Mouse (Mus musculus): ENCODE results near the gene Ppie.
"Not testable (repeated sequence)": the region's sequence is repeated elsewhere in the genome, so short reads cannot be mapped to it uniquely, and the experiment has no call there.

Gene Ppie

DNA sequence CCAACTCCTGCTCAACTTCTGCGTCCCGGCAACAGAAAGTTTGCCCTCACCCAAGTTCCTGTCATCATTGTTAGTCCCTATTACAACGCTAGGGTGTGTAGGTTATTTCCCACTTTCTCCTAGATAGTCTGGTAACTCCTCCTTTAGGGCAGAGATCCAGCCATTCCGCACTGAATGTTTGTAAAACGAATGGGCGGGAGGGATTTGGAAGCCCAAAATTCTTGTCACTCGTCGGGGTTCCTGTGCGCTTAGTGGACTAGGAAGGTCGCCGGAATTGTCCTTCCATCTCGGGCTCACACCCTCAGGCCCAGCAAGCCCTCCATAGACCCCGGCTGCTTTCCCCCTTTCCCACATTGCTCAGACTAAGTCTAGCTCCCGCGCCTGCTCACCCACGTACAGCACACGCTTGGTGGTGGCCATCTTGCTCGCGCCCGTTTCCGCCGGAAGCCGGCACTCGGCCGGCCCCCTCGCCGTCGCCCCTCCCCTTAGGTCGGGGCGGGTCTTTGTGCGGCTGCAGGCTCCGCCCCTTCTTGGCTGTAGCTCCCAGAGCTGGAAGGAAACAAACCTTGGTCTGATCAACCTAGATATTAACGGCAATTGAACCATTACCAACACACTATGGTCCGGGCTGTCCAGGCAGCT lies at the start of gene Ppie:
Ppie (minus strand) TSS at position 439 of the 642 bp plus-strand sequence.
- in situ Hi-C loops (cut with MboI, MseI), result loop anchor here (5.0 kb wide), 1 partner anchor 758 kb away; no protein-coding TSS in a partner anchor

DNA sequence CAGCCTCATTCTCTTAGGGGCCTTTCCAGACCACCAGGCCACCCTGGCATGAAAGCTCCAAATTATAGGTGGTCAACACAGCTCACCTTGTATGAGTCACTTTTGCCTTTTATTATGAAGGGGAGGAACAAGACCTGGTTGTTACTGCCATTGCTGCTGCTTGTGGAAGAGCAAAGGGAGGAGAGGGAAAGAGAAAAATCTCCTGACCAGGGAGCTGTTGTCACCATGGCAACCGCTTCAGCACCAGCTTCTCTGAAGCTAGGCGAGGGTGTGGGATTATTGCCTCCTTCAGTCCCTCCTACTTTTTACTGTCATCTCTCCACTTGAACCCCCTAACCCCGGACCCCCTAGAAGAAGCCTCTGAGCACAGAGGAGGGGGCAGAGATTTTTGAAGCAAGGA lies 45.1 kb upstream of the Ppie start:
- in situ Hi-C loops (cut with MboI, MseI), result no loop called here

DNA sequence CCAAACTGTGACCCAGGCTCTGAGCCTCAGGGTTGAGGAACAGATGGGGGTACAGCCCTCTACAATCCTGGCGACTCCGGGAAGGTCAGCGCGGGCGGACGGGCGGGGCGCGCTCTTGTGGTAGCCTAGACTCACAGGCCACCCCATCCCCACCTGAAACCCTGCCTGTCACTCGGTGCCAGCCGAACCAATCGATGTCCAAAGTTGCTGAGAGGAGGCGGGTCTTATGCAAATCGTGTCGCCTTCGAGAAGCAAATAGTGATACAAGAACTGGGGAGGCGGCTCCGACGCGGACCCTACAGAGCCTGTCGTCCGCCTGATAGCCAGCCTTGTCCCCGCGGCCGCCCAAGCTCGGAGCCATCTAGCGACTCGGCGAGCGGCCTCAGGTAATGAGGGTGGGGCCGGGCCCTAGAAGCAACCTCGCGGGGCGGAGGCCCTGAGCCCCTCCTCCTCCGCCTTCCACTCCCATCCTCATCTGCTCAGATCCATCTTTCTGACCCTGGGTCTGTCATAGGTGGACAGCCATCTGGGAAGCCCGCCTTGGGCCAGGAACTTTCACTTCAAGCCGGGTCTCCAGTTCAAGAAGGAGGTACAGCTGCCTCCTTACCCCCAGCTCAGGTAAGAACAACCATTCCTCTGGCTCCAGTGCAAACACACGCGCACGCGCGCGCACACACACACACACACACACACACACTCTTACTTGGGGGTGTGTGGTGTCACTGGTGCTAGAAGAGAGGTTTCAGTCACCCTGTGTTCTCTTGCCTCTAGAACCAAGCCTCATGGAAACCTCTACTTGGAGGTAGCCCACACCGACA lies 43.7 kb upstream of the Ppie start:
- in situ Hi-C loops (cut with MboI, MseI), result no loop called here

DNA sequence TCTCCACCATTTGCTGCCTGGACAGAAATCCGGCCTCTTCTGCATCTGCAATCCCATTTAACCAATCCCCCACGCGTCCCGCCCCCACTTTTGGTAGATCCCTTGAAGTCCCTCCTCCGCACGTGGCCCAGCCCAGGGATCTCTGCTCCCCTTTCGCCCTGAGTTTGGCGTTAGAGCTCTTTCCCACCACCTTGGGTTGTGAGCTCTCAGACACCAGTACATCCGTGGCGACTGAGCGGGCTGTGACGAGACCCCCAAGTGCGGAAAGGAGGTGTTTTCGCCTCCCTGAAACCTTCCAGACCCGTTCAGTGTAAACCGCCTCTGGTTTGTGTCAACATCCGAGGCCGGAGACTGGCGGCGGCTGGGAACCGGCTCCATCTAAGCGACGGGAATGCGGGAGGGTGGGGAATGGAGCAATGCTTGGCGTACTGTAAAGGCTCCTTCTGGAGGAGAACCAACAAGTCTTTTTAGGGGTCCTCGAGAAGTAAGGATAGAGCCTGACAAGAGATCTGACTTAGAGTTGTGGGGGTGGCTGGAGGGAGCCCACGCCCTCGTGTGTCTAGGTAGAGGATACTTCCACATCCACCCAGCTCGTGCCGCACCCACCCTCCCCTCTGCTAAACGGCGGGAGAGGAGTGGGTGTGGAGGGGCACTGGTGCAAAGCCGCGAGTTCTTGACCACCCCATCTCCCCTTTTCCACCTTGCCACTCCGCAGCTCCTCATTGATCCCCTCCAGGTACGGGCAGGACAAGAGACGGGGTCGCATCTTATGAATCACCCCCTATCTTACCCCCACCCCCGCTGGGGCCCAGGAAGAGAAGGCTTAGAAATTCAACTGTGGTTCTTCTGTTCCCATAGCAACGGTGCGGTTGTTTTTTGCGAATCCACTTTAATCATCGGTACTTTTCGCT lies 42.8 kb upstream of the Ppie start, which contains the start of gene Hpcal4:
Hpcal4 (plus strand) TSS at position 900 of the 911 bp plus-strand sequence.
- in situ Hi-C loops (cut with MboI, MseI), result no loop called here

DNA sequence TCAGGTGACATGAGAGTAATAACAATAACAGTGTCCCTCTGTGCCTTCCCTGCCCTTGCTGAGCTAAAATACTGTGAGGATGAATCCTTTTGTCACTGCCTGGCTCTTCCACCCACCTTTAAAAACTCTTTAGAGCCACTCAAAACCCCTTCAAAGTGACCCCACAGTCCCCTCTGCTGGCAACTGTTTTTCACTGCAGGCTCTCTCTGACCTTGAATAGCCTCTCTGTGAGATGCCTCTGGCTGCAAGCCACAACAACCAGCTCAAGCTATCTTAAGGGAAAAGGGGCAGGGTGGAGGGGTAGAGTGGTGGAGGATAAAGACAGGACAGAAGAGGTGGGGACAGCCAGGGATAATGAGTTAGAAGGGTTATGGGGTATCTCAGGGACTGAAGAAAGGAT lies 32.1 kb upstream of the Ppie start:
- in situ Hi-C loops (cut with MboI, MseI), result no loop called here

DNA sequence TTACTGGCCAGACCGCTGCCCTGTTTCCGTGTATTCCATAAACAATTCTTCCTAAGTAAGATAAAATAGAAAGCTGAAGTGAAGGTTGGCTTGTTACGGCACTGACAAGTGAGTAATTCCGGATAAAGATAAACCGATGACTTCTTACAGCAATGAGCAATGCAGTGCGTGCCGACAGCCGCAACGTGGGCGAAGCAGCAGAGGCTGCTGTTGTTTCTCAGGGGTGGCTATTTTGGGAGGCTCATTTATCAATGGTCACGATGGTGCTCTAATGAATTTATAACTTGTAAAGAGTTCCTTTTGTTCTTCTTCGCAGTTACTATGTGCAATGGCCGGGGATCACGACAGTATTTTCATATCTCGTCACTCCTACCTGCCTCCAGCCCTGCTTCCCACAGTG lies 24.4 kb upstream of the Ppie start:
- in situ Hi-C loops (cut with MboI, MseI), result no loop called here

DNA sequence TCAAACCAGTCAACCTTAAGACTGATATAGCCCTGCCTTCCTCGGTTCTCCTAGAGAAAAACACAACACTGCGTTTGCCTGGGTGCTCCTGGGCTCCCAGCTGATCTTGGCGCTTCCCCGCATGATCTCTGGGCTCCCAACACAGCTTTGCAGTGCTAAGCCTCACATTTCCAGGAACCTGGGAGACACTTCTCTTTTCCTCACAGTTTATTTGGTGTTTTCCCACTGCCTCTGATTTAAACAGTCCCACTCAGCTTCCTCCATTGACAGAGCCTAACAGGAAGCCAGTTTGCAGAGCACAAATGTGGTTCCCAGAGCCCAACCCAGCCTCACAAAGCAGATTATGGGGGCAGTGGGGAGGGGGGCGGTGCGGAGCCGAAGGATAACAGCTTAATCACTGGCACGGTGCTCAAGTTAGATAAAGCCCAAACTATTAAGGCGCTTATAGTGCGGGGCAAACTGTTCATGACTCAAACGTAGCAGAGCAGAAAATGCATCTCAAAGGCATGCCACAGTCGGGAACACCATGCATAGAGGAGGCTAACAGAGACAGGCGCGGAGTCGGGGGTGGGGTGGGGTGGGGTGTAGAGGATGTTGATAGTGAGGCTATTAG lies 22.7 kb upstream of the Ppie start:
- in situ Hi-C loops (cut with MboI, MseI), result no loop called here

DNA sequence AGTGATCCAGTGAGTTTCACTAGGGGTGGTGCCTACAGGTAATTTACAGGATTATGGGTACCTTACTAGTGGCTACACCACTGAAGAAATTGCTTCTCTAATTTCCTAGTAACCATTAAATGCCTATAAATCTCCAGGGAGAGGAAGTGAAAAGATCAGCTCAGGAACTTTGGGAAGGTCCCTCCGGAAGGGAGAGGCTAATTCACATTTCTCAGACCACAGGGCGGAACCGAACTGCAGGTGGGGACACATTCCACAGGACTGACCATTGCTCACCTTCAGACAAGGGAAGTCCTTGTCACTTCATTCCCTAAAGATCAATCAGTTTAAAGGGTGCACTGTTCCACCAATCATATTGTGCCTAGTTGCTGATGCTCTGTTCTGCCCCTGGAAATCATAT lies 21.5 kb upstream of the Ppie start:
- in situ Hi-C loops (cut with MboI, MseI), result not testable (repeated sequence)

DNA sequence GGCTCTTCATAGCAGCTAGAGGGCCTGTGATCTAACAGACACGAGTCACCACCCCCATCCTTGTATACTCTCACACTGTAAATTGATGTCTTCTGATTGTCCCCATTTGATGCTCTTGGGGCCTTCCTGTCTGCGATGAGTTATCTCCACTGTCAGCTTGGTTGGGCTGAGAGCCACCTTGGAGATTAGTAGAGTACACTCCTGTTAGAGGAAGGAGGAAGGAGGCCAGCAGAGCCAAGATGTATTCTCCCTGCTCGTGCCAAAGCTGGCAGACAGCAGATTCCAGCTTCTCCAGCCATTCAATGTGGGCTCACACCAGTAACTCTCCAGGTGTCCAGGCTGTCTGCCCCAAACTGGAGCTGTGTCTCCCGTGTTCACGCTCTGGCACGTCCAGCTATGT lies 20.8 kb upstream of the Ppie start:
- in situ Hi-C loops (cut with MboI, MseI), result no loop called here

DNA sequence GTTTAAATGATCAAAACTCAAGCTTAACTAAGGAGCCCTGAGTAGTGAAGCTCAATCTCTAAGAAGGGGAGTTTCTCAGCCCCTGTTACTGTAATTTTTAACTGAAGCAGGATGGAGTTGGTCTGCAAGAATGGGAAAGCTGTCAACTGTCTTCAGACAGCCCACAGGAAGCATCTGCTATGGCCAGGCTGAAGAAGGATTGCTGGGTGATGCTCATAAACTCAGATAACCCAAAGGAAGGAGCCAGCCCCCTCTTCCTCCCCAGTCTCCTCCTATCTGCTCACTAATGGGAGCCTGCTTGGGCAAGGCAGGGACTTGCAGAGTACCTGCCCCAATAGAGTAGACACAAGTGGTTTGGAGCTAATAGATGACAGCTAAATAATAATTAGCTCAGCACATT lies 16.1 kb upstream of the Ppie start:
- in situ Hi-C loops (cut with MboI, MseI), result loop anchor here (5.0 kb wide), 1 partner anchor 36 kb away; no protein-coding TSS in a partner anchor

DNA sequence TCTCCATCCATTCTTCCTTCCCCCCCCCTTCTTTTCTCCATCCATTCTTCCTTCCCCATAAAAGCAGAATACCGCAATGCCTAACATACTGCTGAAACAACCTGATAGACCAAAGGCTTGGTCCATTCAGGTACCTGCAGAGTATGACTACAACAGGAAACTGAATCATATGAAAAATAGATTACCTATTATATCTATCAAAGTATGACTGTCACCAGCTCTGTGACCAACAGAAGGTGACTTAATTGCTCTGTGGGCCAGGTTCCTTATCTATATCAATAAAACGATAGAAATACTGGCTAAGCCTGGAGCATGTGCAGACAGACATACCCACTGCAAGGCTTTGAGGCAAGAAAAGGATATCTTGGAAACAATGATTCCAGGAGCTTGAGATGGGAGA lies 15.7 kb upstream of the Ppie start:
- in situ Hi-C loops (cut with MboI, MseI), result loop anchor here (5.0 kb wide), 1 partner anchor 37 kb away; no protein-coding TSS in a partner anchor

DNA sequence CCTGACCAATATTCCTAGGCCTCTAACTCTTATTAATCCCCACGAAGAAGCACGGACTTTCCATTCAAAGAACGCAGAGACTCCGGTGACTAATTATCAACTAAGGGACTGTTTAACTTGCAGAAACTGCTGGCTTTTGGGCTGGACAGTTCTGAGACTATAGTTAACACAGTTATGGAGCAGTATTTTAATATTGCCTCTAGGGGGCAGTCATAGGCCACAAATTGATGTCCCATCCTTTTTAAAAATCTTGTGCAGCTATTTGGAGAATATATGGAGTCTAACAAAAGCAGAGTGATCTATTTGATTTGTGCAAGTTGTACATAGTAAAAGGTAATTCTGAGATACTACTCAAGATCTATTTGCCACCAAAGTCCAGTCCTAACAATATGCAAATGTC lies 15.3 kb upstream of the Ppie start:
- in situ Hi-C loops (cut with MboI, MseI), result loop anchor here (5.0 kb wide), 1 partner anchor 37 kb away; no protein-coding TSS in a partner anchor

DNA sequence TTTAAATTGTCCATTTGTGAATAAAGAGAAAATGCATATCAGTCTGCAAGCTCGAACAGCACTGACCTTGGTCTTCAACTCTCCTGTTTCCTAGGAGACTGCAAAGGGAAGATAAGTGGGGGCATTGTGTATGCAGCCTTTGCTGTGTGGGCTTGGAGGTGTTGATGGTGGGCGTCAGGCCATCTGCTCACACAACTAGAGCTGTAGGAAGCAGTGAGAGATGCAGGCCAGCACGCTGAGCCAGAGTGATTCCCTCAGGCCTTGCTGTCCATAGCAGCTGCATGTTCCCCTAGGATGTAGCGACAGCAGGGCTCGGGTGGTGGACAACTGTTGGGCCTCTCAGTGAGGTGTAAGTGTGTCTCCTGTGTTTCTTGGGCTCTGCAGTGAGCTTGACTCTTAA lies 13.2 kb upstream of the Ppie start:
- in situ Hi-C loops (cut with MboI, MseI), result no loop called here

DNA sequence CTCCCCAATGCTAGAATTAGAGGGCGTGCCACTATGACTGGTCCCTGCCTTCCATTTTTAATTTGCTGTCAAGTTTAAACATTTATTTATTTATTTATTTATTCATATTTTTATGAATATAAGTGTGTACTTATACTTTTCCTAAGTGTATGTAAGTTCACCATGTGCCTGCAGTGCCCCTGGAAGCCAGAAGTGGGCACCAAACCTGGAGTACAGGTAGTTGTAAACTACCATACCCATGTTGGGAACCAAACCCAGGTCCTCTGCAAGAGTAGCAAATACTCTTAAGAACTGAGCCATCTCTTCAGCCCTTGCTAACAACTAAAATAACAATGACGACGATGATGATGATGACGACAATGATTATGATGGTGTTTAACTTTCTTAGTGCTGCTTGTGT lies 12.3 kb upstream of the Ppie start:
- in situ Hi-C loops (cut with MboI, MseI), result no loop called here

DNA sequence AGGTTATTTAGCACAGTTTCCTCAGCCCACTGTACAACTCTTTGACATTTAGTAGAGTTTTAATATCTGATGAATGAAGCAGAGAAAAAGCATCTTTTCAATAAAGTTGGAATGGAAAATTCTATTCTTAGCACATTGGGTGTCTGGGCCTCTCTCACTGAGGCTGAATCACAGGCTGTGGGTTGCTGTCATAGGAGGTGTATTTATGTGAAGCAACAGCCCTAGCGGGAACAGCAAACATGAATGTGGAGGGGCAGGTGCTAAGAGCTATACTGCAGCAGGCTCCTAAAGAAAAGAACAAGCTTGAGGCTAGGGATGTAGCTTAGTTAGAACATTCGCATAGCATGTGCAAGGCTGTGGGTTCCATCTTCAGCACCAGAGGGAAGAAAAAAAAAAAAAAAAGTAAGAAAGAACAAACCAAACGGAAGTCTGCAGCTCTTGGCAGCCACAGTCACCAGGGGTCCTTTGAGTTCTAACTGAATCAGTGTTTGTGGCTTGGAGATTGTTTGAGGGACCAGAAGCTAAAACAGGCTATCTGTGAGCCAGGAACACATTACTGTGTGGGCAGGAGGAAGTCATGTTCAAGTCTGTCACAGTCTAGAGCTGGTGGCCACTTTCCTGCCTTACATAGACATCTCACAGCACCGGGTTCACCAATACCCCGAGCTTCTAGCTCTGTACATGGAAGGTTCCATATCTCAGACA lies 7.8 kb upstream of the Ppie start:
- in situ Hi-C loops (cut with MboI, MseI), result no loop called here

DNA sequence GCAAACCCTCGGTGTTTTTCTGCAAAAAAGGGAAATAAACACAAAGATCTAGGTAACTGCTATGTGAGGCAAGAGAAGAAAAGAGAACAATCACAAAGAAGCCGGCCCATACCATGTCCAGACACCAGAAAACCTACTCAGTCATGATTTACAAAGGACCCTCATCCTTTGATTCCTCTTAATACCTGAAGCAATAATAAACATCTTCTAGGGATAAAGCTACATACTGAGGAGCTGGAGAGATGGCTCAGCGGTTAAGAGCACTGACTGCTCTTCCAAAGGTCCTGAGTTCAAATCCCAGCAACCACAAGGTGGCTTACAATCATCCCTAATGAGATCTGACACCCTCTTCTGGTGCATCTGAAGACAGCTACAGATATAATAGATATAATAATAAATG lies 2.2 kb downstream of the Ppie start:
- in situ Hi-C loops (cut with MboI, MseI), result loop anchor here (5.0 kb wide), 1 partner anchor 760 kb away; no protein-coding TSS in a partner anchor

DNA sequence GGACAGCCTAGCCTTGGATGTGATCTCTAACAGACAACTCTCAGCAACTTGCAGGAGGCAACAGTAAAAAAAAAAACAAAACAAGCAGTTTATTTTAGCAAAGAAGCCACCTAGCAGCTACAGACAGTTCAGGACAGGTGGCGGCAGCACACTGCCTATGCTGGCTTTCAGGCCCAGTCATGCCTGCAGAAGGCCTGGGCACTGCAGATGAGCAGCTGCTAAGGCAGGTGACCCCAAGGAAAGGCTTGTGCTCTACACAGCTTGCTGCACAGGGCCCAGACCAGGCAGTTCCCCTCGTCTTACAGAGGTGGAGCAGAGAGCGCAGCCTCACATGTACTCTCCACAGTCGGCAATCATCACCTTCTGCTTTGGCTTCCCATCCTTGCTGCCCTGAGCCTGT lies 12.7 kb downstream of the Ppie start:
- in situ Hi-C loops (cut with MboI, MseI), result no loop called here

DNA sequence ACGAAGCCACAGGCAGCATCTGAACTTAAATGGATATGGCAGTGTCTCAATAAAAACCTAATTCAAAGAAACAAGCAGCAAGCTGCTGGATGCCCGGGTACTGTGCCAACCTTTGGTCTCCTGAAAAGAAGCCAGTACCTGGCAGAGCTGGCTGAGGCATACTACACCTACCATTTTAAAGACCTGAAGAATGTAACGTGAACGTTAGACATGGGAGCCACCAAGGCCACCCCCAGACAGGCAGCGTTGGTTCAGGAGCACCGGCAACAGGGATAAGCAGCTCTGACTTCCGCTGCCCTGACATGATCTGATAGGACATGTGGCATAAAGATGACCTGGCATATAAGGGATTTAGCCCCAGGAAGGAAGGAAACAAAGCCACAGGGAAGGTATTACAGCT lies 13.1 kb downstream of the Ppie start:
- in situ Hi-C loops (cut with MboI, MseI), result no loop called here

DNA sequence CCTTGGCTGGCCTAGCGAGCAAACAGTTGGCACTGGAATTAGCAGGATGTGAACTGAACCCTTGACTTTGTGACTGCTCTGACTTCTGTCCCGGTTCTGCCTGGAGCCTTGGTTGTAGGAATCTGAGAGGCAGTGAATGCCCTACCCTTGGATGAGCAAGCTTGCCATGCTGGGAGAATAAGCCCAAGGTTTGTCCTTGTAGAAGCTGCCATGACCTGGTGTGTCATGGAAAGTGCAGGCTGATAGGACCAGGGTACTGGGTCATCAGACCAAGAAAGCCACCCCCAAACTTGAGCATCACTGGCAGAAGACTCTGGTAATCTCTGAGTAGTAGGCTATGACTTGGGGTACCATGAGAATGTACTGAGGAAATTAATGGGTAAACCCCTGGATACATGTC lies 18.5 kb downstream of the Ppie start:
- in situ Hi-C loops (cut with MboI, MseI), result no loop called here

DNA sequence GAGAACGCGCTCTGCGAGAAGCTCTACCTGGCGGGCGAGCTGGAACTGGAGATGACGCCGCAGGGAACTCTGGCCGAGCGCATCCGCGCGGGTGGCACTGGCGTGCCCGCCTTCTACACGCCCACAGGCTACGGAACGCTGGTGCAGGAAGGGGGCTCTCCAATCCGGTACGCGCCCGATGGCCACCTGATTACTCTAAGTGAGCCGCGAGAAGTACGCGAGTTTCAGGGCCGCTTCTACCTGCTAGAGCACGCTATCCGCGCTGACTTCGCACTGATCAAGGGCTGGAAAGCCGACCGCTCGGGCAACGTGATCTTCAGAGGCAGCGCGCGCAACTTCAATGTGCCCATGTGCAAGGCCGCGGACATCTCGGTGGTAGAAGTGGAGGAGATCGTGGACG lies 23.1 kb downstream of the Ppie start:
- in situ Hi-C loops (cut with MboI, MseI), result loop anchor here (5.0 kb wide), 1 partner anchor 206 kb away; the partner anchor contains the start of gene Oxct2a

DNA sequence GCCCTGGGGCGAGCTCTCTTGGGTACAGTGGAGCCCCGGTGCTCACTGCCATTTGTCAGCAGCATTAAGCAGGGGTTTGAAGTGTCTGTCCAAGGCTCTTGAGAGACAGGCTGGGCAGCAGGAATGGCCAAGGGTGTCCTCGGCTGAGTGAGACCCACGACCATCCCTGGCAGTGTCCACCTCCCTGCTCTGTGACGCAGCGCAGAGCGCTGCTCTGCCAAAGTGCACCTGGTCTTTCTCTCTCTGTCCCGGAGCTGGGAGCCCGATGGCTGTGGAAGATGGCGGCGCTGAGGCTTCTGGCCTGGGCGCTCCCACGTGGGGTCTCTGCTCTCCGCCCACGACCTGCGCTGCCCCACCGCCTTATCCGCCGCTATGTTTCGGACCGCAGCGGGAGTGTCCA lies 23.7 kb downstream of the Ppie start, which contains the start of gene Oxct2b:
Oxct2b (plus strand) TSS at position 256 of the 400 bp plus-strand sequence.
- in situ Hi-C loops (cut with MboI, MseI), result loop anchor here (5.0 kb wide), 1 partner anchor 206 kb away; the partner anchor contains the start of gene Oxct2a
